Mouse (Mus musculus) hindbrain, embryonic 11.5 days (tissue): ENCODE data around the gene Pfn4. TPM values are rescaled to one million over a fixed set of nuclear protein-coding genes. Genes with fewer than 3 reads are reported as not detected.
"Not testable (repeated sequence)": the region's sequence is repeated elsewhere in the genome, so short reads cannot be mapped to it uniquely, and the experiment has no call there.

ENCODE experiments used
- ATAC-seq: fragments of 200-750 bp; cut with Nextera tagmentation; 2 replicates; pipeline ENCODE4 v1.8.0; 2017; ENCODE audit warnings: mild to moderate bottlenecking, moderate TSS enrichment, moderate library complexity; ENCODE audit not compliant: low FRiP score
- DNase-seq: peaks from one replicate; pipeline ENCODE4 v3.0.0-alpha.2; 2015; ENCODE audit warnings: low spot score
- H3K27ac ChIP-seq: fragments of 300-500 bp; sonication (generic); 2 replicates; pipeline ENCODE4 v1.5.1; 2014; ENCODE audit warnings: mild to moderate bottlenecking, low read depth, low read length
- H3K27me3 ChIP-seq: fragments of 300-500 bp; sonication (generic); 2 replicates; pipeline ENCODE4 v1.6.1; 2014; ENCODE audit warnings: mild to moderate bottlenecking, low read length, moderate library complexity, mixed read lengths; ENCODE audit not compliant: control insufficient read depth, insufficient read depth
- H3K36me3 ChIP-seq: fragments of 300-500 bp; sonication (generic); 2 replicates; pipeline ENCODE4 v1.6.1; 2014; ENCODE audit warnings: mild to moderate bottlenecking, low read length, moderate library complexity, mixed read lengths; ENCODE audit not compliant: control insufficient read depth, insufficient read depth
- H3K4me1 ChIP-seq: fragments of 300-500 bp; sonication (generic); replicated peaks from 2 replicates; pipeline ENCODE4 v1.6.1; 2014; ENCODE audit warnings: low read length, mixed read lengths; ENCODE audit not compliant: control insufficient read depth, insufficient read depth
- H3K4me2 ChIP-seq: fragments of 300-500 bp; sonication (generic); replicated peaks from 2 replicates; pipeline ENCODE4 v1.6.1; 2014; ENCODE audit warnings: mild to moderate bottlenecking, low read depth, low read length
- H3K4me3 ChIP-seq: fragments of 300-500 bp; sonication (generic); 2 replicates; pipeline ENCODE4 v1.5.1; 2014; ENCODE audit warnings: low read depth, low read length
- H3K9ac ChIP-seq: fragments of 300-500 bp; sonication (generic); 2 replicates; pipeline ENCODE4 v1.6.1; 2014; ENCODE audit warnings: low read depth, low read length
- H3K9me3 ChIP-seq: fragments of 300-500 bp; sonication (generic); 2 replicates; pipeline ENCODE4 v1.6.1; 2016; ENCODE audit warnings: low read length; ENCODE audit not compliant: control insufficient read depth
- WGBS: fragments of 180-500 bp; shearing (Covaris S2); extraction: QIAGEN DNeasy Blood & Tissue Kit; methylation state at CpG from one replicate; pipeline ENCODE4 v1.1.7; 2014; 5-methylcytosine and 5-hydroxymethylcytosine counted together
- polyA plus RNA-seq: library from polyadenylated mRNA; unstranded; fragments of >200 nt; fragmentation: Nextera tagmentation; extraction: Ambion mirVana; gene quantifications from 2 replicates; pipeline ENCODE4 v1.2.1, GENCODE M21; 2014

The Pfn4 gene
- polyA plus RNA-seq, 1 experiment from 2014 or later, result 8.4 TPM

DNA sequence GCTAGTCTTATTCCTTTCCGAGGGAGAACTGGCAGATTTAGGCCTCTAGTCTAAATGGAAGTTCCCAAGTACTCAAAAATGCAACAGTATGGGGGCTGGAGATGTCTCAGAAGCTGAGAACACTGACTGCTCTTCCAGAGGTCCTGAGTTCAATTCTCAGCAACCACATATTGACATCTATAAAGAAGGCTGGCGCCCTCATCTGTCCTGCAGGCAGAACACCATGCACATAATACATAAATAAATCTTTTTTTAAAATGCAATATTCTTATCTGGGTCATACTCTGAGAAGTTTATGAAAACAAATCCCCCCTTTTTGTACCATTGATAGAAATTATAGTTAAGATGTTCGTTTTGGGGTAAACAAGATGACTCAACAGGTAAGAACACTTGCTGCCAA is 26.6 kb upstream of the Pfn4 start:
- no peaks in the 10 kb centered on the region for H3K9me3 ChIP-seq
- WGBS, result 84% methylated on average over 3 of the region's 3 CpGs

DNA sequence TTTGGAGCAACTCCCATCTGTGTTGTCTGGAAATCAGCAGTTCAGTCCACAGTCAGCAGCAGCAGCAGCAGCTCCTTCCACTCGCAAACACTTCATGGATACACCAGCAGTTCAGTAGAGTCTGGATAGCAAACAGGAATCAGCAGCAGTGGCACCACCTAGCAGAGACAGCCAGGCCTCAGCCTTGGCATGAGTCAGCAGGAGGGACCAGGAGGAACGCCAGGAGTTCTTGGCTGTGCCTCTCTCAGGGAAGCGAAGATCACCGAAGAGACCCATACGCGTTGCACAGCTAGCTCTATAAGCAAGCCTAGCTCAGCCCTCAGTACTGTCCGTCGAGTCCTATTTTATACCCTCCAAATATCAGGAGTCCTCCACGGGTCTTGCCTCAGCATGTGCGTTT is 24.3 kb upstream of the Pfn4 start:
- Histone ChIP-seq H3K9ac (no peak overlapping the region), H3K4me3 (no peak overlapping the region), H3K9me3 (no peaks in the 10 kb centered on the region), H3K36me3 (no peaks in the 10 kb centered on the region), H3K27me3 (no peaks in the 10 kb centered on the region), H3K27ac (no peak overlapping the region), H3K4me1 (no peaks in the 10 kb centered on the region), H3K4me2 (no peak overlapping the region)
- ATAC-seq (no peak), DNase-seq (no peak)
- 91% methylated on average over 10 of the region's 10 CpGs for WGBS

More for the DNA sequence above, 26.6 kb upstream of the Pfn4 start:
- Histone ChIP-seq H3K9ac (no peak overlapping the region), H3K4me3 (no peak overlapping the region), H3K36me3 (no peaks in the 10 kb centered on the region), H3K4me2 (no peak overlapping the region), H3K27ac (no peak overlapping the region), H3K27me3 (no peaks in the 10 kb centered on the region), H3K4me1 (no peaks in the 10 kb centered on the region)
- DNase-seq, result no peak
- no peak for ATAC-seq

DNA sequence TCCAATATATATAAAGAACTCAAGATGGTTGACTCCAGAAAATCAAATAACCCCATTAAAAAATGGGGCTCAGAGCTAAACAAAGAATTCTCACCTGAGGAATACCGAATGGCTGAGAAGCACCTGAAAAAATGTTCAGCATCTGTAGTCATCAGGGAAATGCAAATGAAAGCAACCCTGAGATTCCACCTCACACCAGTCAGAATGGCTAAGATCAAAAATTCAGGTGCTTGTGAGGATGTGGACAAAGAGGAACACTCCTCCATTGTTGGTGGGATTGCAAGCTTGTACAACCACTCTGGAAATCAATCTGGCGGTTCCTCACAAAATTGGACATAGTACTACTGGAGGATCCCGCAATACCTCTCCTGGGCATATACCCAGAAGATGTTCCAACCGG is 14.4 kb upstream of the Pfn4 start:
- H3K4me1 ChIP-seq, H3K27ac ChIP-seq, H3K4me2 ChIP-seq, H3K4me3 ChIP-seq, H3K36me3 ChIP-seq, H3K9ac ChIP-seq, H3K9me3 ChIP-seq, ATAC-seq, DNase-seq, H3K27me3 ChIP-seq: not testable (repeated sequence)
- 90% methylated on average over 4 of the region's 4 CpGs for WGBS

- no peak overlapping the region for H3K27ac ChIP-seq
- H3K36me3 ChIP-seq, result no peaks in the 10 kb centered on the region
- no peaks in the 10 kb centered on the region for H3K27me3 ChIP-seq
- H3K4me3 ChIP-seq, result no peak overlapping the region
- H3K9ac ChIP-seq, result no peak overlapping the region
- no peak overlapping the region for H3K4me2 ChIP-seq
- no peaks in the 10 kb centered on the region for H3K4me1 ChIP-seq
- 90% methylated on average over 1 of the region's 1 CpGs for WGBS
- DNase-seq, result no peak
- H3K9me3 ChIP-seq, result no peaks in the 10 kb centered on the region
- ATAC-seq, result no peak
These were observed 11.8 kb upstream of the Pfn4 start for GRCm38 (mm10) chr12:4757060-4757459.

GRCm38 (mm10) chr12:4769333-4769723 is 506 bp downstream of the Pfn4 start:
- H3K36me3 ChIP-seq, result no peaks in the 10 kb centered on the region
- WGBS, result 21% methylated on average over 13 of the region's 13 CpGs
- H3K4me2 ChIP-seq, result peak overlapping the region; percentile 54
- peak overlapping the region; percentile 91 for H3K9ac ChIP-seq
- no peaks in the 10 kb centered on the region for H3K4me1 ChIP-seq
- ATAC-seq (no peak), DNase-seq (no peak)
- no peaks in the 10 kb centered on the region for H3K27me3 ChIP-seq
- H3K9me3 ChIP-seq, result no peaks in the 10 kb centered on the region
- peak overlapping the region; percentile 89 for H3K27ac ChIP-seq
- peak overlapping the region; percentile 57 for H3K4me3 ChIP-seq

DNA sequence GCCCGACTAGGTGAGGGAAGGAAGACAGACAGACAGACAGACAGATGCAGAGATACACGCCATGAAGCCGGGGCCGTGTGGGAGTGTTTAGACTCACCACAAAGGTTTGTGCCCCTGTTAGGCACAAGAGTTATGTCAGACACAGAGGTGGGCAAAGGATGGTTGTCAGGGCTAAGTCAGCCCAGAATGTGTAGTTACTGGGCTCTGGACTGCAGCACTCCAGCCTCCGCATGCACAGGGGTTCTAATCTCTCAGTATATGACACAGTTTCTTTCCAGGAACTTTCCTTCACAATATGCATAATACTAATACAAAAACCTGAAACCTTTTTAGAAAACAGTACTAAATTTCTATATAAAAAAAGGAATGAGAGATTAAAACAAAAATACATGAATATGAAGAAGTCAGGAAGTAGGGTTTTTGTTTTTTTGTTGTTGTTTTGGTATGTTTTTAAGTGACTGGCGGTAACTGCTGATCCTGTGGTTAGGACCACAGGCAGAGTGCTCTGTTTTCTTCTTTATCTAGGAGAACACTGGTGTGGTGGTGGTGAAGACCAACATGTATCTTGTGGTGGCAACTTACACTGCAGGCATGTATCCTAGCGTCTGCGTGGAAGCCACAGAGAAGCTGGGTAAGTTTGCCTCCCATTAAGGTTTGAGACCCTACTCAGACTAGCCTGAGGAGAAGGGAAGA is 6.2 kb downstream of the Pfn4 start:
- WGBS, result 92% methylated on average over 8 of the region's 8 CpGs
- H3K4me1 ChIP-seq, result no peaks in the 10 kb centered on the region
- H3K9ac ChIP-seq, result no peak overlapping the region
- H3K36me3 ChIP-seq, result no peaks in the 10 kb centered on the region
- ATAC-seq, result no peak
- no peaks in the 10 kb centered on the region for H3K9me3 ChIP-seq
- no peak overlapping the region for H3K4me3 ChIP-seq
- no peak overlapping the region for H3K27ac ChIP-seq
- H3K27me3 ChIP-seq, result no peaks in the 10 kb centered on the region
- H3K4me2 ChIP-seq, result no peak overlapping the region
- no peak for DNase-seq

DNA sequence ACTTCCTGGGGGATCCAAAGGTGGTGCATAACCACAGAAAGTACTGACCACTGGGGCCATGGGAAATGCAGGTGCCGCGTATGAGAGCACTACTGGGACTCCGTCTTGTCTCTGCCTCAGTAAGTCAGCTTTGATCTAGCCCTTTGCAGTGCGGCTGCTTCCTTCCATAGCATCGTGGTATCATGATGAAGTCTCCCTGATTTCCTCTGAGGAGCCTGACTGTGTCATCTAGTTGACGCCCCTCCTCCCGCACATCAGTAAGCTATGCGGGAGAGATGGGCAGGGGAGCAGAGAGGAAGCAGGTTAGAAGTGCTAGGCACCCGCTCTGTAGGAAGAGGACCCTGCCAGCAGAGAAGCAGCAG is 6.7 kb downstream of the Pfn4 start:
- Histone ChIP-seq H3K36me3 (no peaks in the 10 kb centered on the region), H3K4me2 (no peak overlapping the region), H3K27me3 (no peaks in the 10 kb centered on the region), H3K9me3 (no peaks in the 10 kb centered on the region), H3K4me1 (no peaks in the 10 kb centered on the region), H3K27ac (no peak overlapping the region), H3K4me3 (no peak overlapping the region), H3K9ac (no peak overlapping the region)
- DNase-seq, result no peak
- no peak for ATAC-seq
- 79% methylated on average over 9 of the region's 9 CpGs for WGBS

- ATAC-seq (no peak), DNase-seq (no peak)
- WGBS, result 90% methylated on average over 6 of the region's 6 CpGs
- Histone ChIP-seq H3K4me1 (no peaks in the 10 kb centered on the region), H3K27ac (no peak overlapping the region), H3K4me2 (no peak overlapping the region), H3K4me3 (no peak overlapping the region), H3K36me3 (no peaks in the 10 kb centered on the region), H3K9ac (no peak overlapping the region), H3K27me3 (no peaks in the 10 kb centered on the region), H3K9me3 (no peaks in the 10 kb centered on the region)
These were observed 8.9 kb downstream of the Pfn4 start for GRCm38 (mm10) chr12:4777734-4778133.

- WGBS, result 77% methylated on average over 2 of the region's 2 CpGs
- Histone ChIP-seq H3K4me3 (no peak overlapping the region), H3K27ac (no peak overlapping the region), H3K4me1 (no peaks in the 10 kb centered on the region), H3K27me3 (no peaks in the 10 kb centered on the region), H3K9me3 (no peaks in the 10 kb centered on the region), H3K36me3 (no peaks in the 10 kb centered on the region), H3K9ac (no peak overlapping the region), H3K4me2 (no peak overlapping the region)
- ATAC-seq (no peak), DNase-seq (no peak)
These were observed 11.4 kb downstream of the Pfn4 start for GRCm38 (mm10) chr12:4780245-4780644.
